Mouse (Mus musculus) cerebellum, adult 11-12 months (tissue): ENCODE results near the gene Slamf9.

Experiments used
- DNase-seq: peaks from one replicate; pipeline ENCODE4 v3.0.0; 2022

The Slamf9 gene

GRCm38 (mm10) chr1:172463387-172464333, 11.5 kb upstream of the Slamf9 start:
- no peak for DNase-seq

GRCm38 (mm10) chr1:172468301-172468877, 6.8 kb upstream of the Slamf9 start:
- DNase-seq, result no peak

GRCm38 (mm10) chr1:172469373-172469772, 5.8 kb upstream of the Slamf9 start:
- no peak for DNase-seq

- no peak for DNase-seq
Measured at GRCm38 (mm10) chr1:172469810-172470448, 5.2 kb upstream of the Slamf9 start.

GRCm38 (mm10) chr1:172472909-172473308, 2.2 kb upstream of the Slamf9 start:
- no peak for DNase-seq

- no peak for DNase-seq
Measured at GRCm38 (mm10) chr1:172474196-172474595, 962 bp upstream of the Slamf9 start.

GRCm38 (mm10) chr1:172478020-172478419, 2.9 kb downstream of the Slamf9 start:
- DNase-seq, result no peak

GRCm38 (mm10) chr1:172480376-172480775, 5.2 kb downstream of the Slamf9 start:
- DNase-seq, result no peak

- no peak for DNase-seq
Measured at GRCm38 (mm10) chr1:172481111-172481510, 6.0 kb downstream of the Slamf9 start.

GRCm38 (mm10) chr1:172481540-172482280, 6.6 kb downstream of the Slamf9 start, which contains the start of gene Igsf9:
Gene Igsf9, plus strand, starts transcription at chr1:172481788.
- DNase-seq, result peak; percentile 80

- DNase-seq, result no peak
Measured at GRCm38 (mm10) chr1:172482518-172483360, 7.6 kb downstream of the Slamf9 start.

GRCm38 (mm10) chr1:172483361-172483660, 8.2 kb downstream of the Slamf9 start:
- no peak for DNase-seq

GRCm38 (mm10) chr1:172484236-172484635, 9.1 kb downstream of the Slamf9 start:
- DNase-seq, result no peak

GRCm38 (mm10) chr1:172484671-172485070, 9.5 kb downstream of the Slamf9 start:
- DNase-seq, result no peak

- DNase-seq, result no peak
Measured at GRCm38 (mm10) chr1:172485821-172486220, 10.7 kb downstream of the Slamf9 start.

- no peak for DNase-seq
Measured at GRCm38 (mm10) chr1:172486236-172486635, 11.1 kb downstream of the Slamf9 start.

- no peak for DNase-seq
Measured at GRCm38 (mm10) chr1:172486651-172487050, 11.5 kb downstream of the Slamf9 start.

- no peak for DNase-seq
Measured at GRCm38 (mm10) chr1:172487859-172488258, 12.7 kb downstream of the Slamf9 start.

GRCm38 (mm10) chr1:172488831-172489230, 13.7 kb downstream of the Slamf9 start:
- no peak for DNase-seq

- DNase-seq, result no peak
Measured at GRCm38 (mm10) chr1:172489585-172490250, 14.6 kb downstream of the Slamf9 start.

- peak; percentile 64 for DNase-seq
Measured at GRCm38 (mm10) chr1:172490261-172490661, 15.1 kb downstream of the Slamf9 start.

- no peak for DNase-seq
Measured at GRCm38 (mm10) chr1:172492047-172492446, 16.9 kb downstream of the Slamf9 start.
